Mouse (Mus musculus): ENCODE measurements around the gene Ucn3.

DNA sequence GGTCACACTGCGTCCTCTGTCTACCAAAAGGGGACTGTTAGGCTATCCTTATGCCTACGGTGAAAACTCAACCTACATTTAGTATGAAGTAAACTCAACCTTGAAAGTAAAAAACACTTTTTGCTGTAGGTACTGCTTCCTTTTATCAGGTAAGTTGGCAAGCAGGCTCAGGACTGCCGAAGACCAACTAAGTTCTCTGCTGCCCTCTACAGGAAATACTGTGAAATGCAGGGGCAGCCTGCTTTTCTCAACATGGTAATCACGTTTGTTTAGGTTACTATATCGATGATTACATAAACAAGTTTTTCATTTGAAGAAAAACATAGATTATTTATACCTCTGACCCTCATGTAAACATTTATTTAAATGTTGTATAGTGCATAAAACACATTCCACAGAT is 48.2 kb downstream of the Ucn3 start:
- peak; percentile 69 for TF ChIP-seq CTCF (IDR thresholded peaks at IDR 0.05; ENCODE audit: control insufficient read depth, insufficient read depth, low read length)
- no peak for TF ChIP-seq POLR2A (IDR thresholded peaks at IDR 0.05; ENCODE audit: borderline replicate concordance, control insufficient read depth, low read depth, low read length)
